Mouse (Mus musculus): ENCODE results near the gene Olfr1094. TPM values are rescaled to one million over a fixed set of nuclear protein-coding genes. Genes with fewer than 3 reads are reported as not detected.

The Olfr1094 gene
- total RNA-seq (2021), result not detected
- long read RNA-seq, experiment 1, result 0 reads
- long read RNA-seq, experiment 2, result 0 reads

DNA sequence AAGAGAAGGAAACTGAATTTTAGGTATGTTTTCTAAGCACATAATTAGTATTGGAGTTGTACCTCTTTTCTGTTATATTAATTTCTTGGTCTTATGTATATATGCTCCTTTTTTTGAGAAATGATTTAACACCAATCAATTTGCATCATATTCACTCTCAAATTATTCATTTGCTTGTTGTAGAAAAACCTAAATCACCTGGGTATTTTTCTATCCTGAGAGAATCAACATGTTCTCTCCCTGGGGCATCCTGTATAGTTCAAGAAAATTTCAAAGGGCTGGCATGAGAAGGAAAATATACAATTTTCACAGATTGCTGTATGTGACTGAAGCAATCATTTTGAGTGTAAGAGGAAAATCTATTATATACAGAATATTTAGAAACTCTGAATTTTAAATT, at the start of gene Olfr1094:
Olfr1094 (plus strand) TSS at position 301 of the 400 bp plus-strand sequence.
- intact Hi-C loops (cut with DNase I), result no loop called here
- DNase-seq, result no peak

DNA sequence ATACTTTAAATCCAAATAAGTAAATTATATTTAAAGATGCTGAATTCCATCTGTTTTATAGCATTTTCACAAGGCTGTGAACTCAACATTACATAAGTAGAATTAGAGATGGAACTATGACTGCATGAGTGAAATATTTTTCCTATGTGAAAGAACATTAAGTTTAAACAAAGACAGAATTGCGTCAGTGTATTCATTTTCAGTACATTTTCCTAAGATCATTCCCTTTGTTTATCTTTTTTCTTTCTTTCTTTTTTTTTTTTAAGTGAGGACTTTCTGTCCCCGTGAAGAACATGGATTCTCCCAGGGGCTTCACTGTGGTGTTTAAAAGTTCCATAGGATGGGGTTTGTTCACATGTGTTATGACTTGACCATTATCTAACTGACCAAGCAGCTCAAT, 42.3 kb upstream of the Olfr1094 start, which contains the start of gene Olfr1093:
Olfr1093 (plus strand) TSS at position 301 of the 400 bp plus-strand sequence.
- no peak for DNase-seq
- intact Hi-C loops (cut with DNase I), result no loop called here

DNA sequence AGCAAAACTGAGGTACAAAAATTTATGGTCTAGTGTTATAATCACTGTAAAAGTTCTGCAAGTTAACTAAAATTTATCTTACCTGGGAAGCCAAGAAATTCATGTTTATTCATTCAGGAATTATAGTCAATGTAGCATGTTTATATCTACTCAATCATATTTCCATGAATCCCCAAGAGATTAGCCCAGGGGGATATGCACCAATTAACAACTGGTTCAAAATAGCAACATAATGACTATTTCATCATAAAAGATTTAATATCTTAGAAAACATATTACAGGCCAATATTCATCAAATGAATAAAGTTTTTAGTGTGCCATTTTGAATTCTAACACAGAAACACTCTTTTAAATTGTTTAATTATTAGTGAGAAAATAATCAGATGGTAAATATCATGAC, 14.5 kb upstream of the Olfr1094 start, which contains the start of gene Olfr141:
Olfr141 (minus strand) TSS at position 101 of the 400 bp plus-strand sequence.
- intact Hi-C loops (cut with DNase I), result no loop called here

DNA sequence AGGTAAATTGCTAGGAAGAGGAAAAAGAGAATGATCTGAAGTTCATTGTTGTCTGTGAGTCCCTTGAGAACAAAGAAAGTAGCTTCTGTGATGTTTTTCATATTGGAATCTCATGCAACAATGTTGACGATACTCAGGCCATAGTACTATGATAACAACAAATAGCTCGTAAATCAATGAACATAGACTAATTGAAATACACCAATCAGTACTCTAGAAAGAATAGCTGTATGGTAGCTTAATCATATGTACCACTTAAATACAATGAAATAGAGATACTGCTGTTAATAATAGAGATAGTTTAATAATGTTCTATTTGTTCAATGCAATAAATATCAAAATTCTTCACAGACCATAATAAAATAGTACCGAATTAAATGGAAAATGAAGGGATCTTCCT, 27.1 kb downstream of the Olfr1094 start, which contains the start of gene Olfr1095:
Olfr1095 (minus strand) TSS at position 101 of the 400 bp plus-strand sequence.
- no peak for DNase-seq
- intact Hi-C loops (cut with DNase I), result no loop called here

More for the DNA sequence above, 14.5 kb upstream of the Olfr1094 start, which contains the start of gene Olfr141:
- no peak for DNase-seq

DNA sequence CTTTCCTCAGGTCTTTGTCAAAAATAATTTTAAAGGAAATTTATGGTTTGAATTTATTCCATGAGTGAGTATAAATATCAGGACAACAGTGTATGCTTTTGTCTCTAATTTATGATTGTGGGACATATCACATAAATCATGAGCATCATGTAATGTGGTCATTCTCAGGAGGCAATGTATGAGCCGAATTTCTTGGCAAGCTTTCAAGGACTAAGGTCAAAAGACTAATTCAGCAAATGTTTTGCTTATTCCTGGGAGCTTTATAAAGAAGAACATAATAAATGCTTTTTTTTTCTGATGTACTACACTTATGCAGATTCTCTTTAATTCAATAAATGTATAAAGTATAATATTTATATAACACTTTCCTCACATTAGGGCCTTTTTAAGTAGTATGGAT, 50.2 kb downstream of the Olfr1094 start, which contains the start of gene Gm13723:
Gm13723 (minus strand) TSS at position 101 of the 400 bp plus-strand sequence.
- intact Hi-C loops (cut with DNase I), result no loop called here
- no peak for DNase-seq

Other genes starting within 250 kb of the Olfr1094 start
- gene Olfr1082, start 225.7 kb upstream of the Olfr1094 start, total RNA-seq (2021), result not detected
- not detected for gene Olfr1084, start 184.9 kb upstream of the Olfr1094 start, total RNA-seq (2021)
- not detected for gene Olfr1085, start 162.6 kb upstream of the Olfr1094 start, total RNA-seq (2021)
- not detected for gene Olfr1086, start 144.6 kb upstream of the Olfr1094 start, total RNA-seq (2021)
- gene Olfr1087, start 126.3 kb upstream of the Olfr1094 start, total RNA-seq (2021), result not detected
- gene Olfr1089, start 91.0 kb upstream of the Olfr1094 start, total RNA-seq (2021), result not detected
- gene Olfr1090, start 65.7 kb upstream of the Olfr1094 start, total RNA-seq (2021), result not detected
- not detected for gene Olfr1093, start 42.2 kb upstream of the Olfr1094 start, total RNA-seq (2021)
- gene Olfr141, start 14.6 kb upstream of the Olfr1094 start, total RNA-seq (2021), result not detected
- gene Olfr1095, start 27.0 kb downstream of the Olfr1094 start, total RNA-seq (2021), result not detected
- gene Gm13723, start 50.1 kb downstream of the Olfr1094 start, total RNA-seq (2021), result not detected
- not detected for gene Olfr1097, start 67.6 kb downstream of the Olfr1094 start, total RNA-seq (2021)
- not detected for gene Olfr1098, start 99.9 kb downstream of the Olfr1094 start, total RNA-seq (2021)
- gene Olfr1099, start 136.0 kb downstream of the Olfr1094 start, total RNA-seq (2021), result not detected
- not detected for gene Olfr1100, start 155.3 kb downstream of the Olfr1094 start, total RNA-seq (2021)
- gene Olfr1101, start 166.6 kb downstream of the Olfr1094 start, total RNA-seq (2021), result not detected
- not detected for gene Olfr1102, start 173.7 kb downstream of the Olfr1094 start, total RNA-seq (2021)
- not detected for gene Olfr1104, start 202.4 kb downstream of the Olfr1094 start, total RNA-seq (2021)
- gene Olfr1105, start 211.9 kb downstream of the Olfr1094 start, total RNA-seq (2021), result not detected
- gene Olfr1106, start 227.6 kb downstream of the Olfr1094 start, total RNA-seq (2021), result not detected